Mouse (Mus musculus) bone marrow, adult 2 months (tissue): ENCODE measurements around the gene Elmo1. TPM values are rescaled to one million over a fixed set of nuclear protein-coding genes. Genes with fewer than 3 reads are reported as not detected.
A peak's percentile ranks its signal among the peaks of the same experiment; 100 is the strongest.

Experiments used
- H3K27ac ChIP-seq: fragments of 200-500 bp; 2 replicates; pipeline ENCODE4 v1.5.1; 2012; ENCODE audit warnings: low read depth, mild to moderate bottlenecking, control low read depth, inconsistent platforms, low read length; ENCODE audit not compliant: control insufficient read depth, poor library complexity, insufficient read depth
- H3K4me1 ChIP-seq: fragments of 200-500 bp; 2 replicates; pipeline ENCODE4 v1.6.1; 2011; ENCODE audit warnings: low read length; ENCODE audit not compliant: control insufficient read depth, insufficient read depth
- H3K4me3 ChIP-seq: fragments of 200-500 bp; replicated peaks from 2 replicates; pipeline ENCODE3; 2011; ENCODE audit warnings: mild to moderate bottlenecking, low read depth, low read length, control low read depth; ENCODE audit not compliant: control insufficient read depth
- CTCF ChIP-seq: fragments of 200-500 bp; IDR thresholded peaks from 2 replicates; pipeline ENCODE4 v1.5.1; 2011; ENCODE audit warnings: low read length, control low read depth; ENCODE audit not compliant: control insufficient read depth, insufficient read depth
- POLR2A ChIP-seq: fragments of 200-500 bp; IDR thresholded peaks from 2 replicates; pipeline ENCODE4 v1.6.1; 2011; ENCODE audit warnings: low read depth, mild to moderate bottlenecking, control low read depth, low read length, borderline replicate concordance; ENCODE audit not compliant: control insufficient read depth
- WGBS: fragments of 180-500 bp; shearing (Covaris S2); methylation state at CpG from one replicate; pipeline ENCODE4 v1.1.7; 2018; 5-methylcytosine and 5-hydroxymethylcytosine counted together
- polyA plus RNA-seq: library from polyadenylated mRNA; stranded (reverse); fragments of >200 nt; gene quantifications from 2 replicates; pipeline ENCODE4 v1.2.4, GENCODE M21; 2011; ENCODE audit warnings: low replicate concordance; ENCODE audit not compliant: missing spikeins, insufficient read depth, insufficient read length

The Elmo1 gene
- polyA plus RNA-seq, 1 experiment = 13.2 TPM

GRCm38 (mm10) chr13:20461616-20462015 is 371.2 kb downstream of the Elmo1 start:
- no peak for TF ChIP-seq POLR2A
- TF ChIP-seq CTCF = no peak
- WGBS = 88% methylated on average over 3 of the region's 3 CpGs
- Histone ChIP-seq H3K27ac (no peak overlapping the region), H3K4me1 (no peaks in the 10 kb centered on the region), H3K4me3 (no peak overlapping the region)

DNA sequence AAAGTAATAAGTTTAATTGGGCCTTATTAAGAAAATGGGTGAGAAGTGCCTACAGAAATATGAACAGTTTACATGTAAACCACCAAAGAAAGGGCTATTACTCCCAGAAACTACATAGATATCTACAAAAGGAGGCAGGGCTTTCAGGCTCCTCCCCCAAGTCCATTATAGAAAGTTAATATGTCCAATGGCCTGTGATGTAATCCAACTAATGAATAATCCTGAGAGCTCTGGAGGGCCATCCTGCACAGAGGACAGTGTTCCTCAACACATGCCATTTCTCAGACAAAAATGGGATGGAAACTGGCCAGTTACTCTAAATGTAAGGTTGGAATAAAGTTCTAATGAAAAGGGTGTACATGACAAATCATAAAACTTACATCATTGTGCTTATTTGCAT is 373.8 kb downstream of the Elmo1 start:
- Histone ChIP-seq H3K27ac (no peak overlapping the region), H3K4me1 (no peaks in the 10 kb centered on the region), H3K4me3 (no peak overlapping the region)
- no peak for TF ChIP-seq CTCF
- no peak for TF ChIP-seq POLR2A

- TF ChIP-seq CTCF = no peak
- 89% methylated on average over 1 of the region's 1 CpGs for WGBS
- Histone ChIP-seq H3K4me3 (no peak overlapping the region), H3K27ac (no peak overlapping the region), H3K4me1 (no peaks in the 10 kb centered on the region)
These were observed 377.0 kb downstream of the Elmo1 start for GRCm38 (mm10) chr13:20467381-20467780.

GRCm38 (mm10) chr13:20471732-20472131 is 381.3 kb downstream of the Elmo1 start:
- Histone ChIP-seq H3K4me1 (no peaks in the 10 kb centered on the region), H3K27ac (no peak overlapping the region), H3K4me3 (no peak overlapping the region)
- 46% methylated on average over 6 of the region's 6 CpGs for WGBS
- peak; percentile 65 for TF ChIP-seq CTCF
- TF ChIP-seq POLR2A = no peak

- TF ChIP-seq POLR2A (no peak), CTCF (no peak)
- 83% methylated on average over 10 of the region's 10 CpGs for WGBS
These were observed 382.0 kb downstream of the Elmo1 start for GRCm38 (mm10) chr13:20472301-20472831.

GRCm38 (mm10) chr13:20472891-20473539 is 382.6 kb downstream of the Elmo1 start:
- TF ChIP-seq POLR2A (no peak), CTCF (no peak)
- Histone ChIP-seq H3K4me3 (no peak overlapping the region), H3K4me1 (no peaks in the 10 kb centered on the region), H3K27ac (no peak overlapping the region)
- 85% methylated on average over 15 of the region's 15 CpGs for WGBS

More at GRCm38 (mm10) chr13:20472301-20472831, 382.0 kb downstream of the Elmo1 start:
- H3K4me3 ChIP-seq = no peak overlapping the region
- H3K27ac ChIP-seq = no peak overlapping the region
- H3K4me1 ChIP-seq = no peaks in the 10 kb centered on the region

DNA sequence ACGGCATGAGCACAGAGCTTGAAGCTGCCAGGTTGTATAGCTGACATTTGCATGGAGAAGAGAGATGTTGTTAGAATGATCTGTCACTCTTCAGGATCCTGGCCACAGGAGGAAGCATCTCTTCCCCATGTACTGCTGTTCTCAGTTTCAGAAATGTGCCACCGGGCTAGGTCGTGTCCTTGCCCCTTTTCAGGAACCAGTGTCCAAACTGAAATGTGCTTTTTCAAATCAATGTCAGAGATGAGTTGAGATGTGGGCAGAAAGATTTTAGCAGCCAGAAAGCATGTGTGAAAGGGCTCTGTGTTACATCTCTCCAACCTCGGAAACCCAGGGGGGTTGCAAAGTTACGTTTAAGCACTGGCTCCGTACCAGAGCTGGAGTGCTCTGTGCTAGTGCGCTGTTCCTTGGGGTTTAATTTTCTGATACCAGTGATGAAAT is 383.3 kb downstream of the Elmo1 start:
- no peak for TF ChIP-seq POLR2A
- TF ChIP-seq CTCF = no peak

GRCm38 (mm10) chr13:20474600-20474999 is 384.2 kb downstream of the Elmo1 start:
- no peak overlapping the region for H3K4me3 ChIP-seq
- no peaks in the 10 kb centered on the region for H3K4me1 ChIP-seq
- TF ChIP-seq CTCF (no peak), POLR2A (no peak)
- no peak overlapping the region for H3K27ac ChIP-seq
- 93% methylated on average over 4 of the region's 4 CpGs for WGBS

More for the DNA sequence above, 383.3 kb downstream of the Elmo1 start:
- H3K4me3 ChIP-seq = no peak overlapping the region
- no peak overlapping the region for H3K27ac ChIP-seq
- no peaks in the 10 kb centered on the region for H3K4me1 ChIP-seq
- WGBS = 80% methylated on average over 7 of the region's 7 CpGs
